Mouse (Mus musculus) urinary bladder, adult 18-20 months (tissue): ENCODE data around the gene Arhgap25.

Experiments used
- DNase-seq, 2 experiments: peaks; one replicate each; pipeline ENCODE4 v3.0.0; 2022; ENCODE audit warnings: low spot score in 2 of 2, mixed read lengths in 2 of 2

Gene Arhgap25

GRCm38 (mm10) chr6:87447217-87447616 is 85.8 kb downstream of the Arhgap25 start:
- DNase-seq = no peak

- no peak for DNase-seq
Observed at GRCm38 (mm10) chr6:87445222-87445621, 87.8 kb downstream of the Arhgap25 start.

GRCm38 (mm10) chr6:87443253-87443652 is 89.8 kb downstream of the Arhgap25 start:
- no peak for DNase-seq

GRCm38 (mm10) chr6:87436745-87437144 is 96.3 kb downstream of the Arhgap25 start:
- no peak for DNase-seq

GRCm38 (mm10) chr6:87435791-87436190 is 97.3 kb downstream of the Arhgap25 start:
- no peak for DNase-seq

- no peak for DNase-seq
Observed at GRCm38 (mm10) chr6:87428487-87429044, 104.5 kb downstream of the Arhgap25 start, which contains the start of gene Bmp10. Gene Bmp10, plus strand, starts transcription at chr6:87428994.

- DNase-seq = no peak
Observed at GRCm38 (mm10) chr6:87427616-87428015, 105.4 kb downstream of the Arhgap25 start.

- DNase-seq = no peak
Observed at GRCm38 (mm10) chr6:87426954-87427353, 106.1 kb downstream of the Arhgap25 start.

GRCm38 (mm10) chr6:87424037-87424816 is 108.8 kb downstream of the Arhgap25 start:
- no peak for DNase-seq

GRCm38 (mm10) chr6:87422304-87422703 is 110.8 kb downstream of the Arhgap25 start:
- no peak for DNase-seq

- no peak for DNase-seq
Observed at GRCm38 (mm10) chr6:87412011-87412410, 121.0 kb downstream of the Arhgap25 start.
